8 mouse cellular contexts compared by ENCODE assay signal in the genomic region with DNA sequence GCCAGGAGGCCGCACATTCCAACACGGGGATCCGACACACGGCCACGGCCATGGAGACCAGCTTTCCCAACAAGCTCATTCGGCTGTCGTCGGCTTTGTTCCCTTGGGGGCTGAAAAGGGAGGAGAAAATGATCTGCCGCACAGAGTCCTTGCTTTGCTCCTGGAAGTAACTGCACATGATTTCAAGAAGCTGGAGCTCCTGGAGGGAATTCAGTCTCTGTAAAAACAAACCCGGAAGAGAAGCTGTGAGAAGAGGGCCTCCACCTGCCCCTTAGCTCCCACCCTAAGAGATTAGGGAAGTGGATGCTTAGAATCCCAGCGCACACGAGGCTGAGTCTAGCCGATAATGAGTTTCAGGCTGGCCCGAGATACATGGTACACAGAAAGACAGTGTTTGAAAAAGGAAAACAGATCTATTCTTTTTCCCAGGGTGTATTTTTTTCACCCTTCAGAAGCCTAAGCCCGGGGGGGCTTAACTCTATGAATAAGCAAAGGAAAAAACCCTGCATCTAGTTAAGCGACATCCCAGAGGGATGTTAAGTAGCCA. TPM values are rescaled to one million over a fixed set of nuclear protein-coding genes. Genes with fewer than 3 reads are reported as not detected.
A peak's percentile ranks its signal among the peaks of the same experiment; 100 is the strongest.
DNase-seq lines count a peak whose midpoint lies in the region; ATAC-seq and TF ChIP-seq lines count a peak whose summit lies in the region.
"Had no signal": no experiment of that assay in that cellular context is flagged by ENCODE, and none has a peak within 500 bp of the region (broad histone marks: within the 10 kb centered on the region; RNA-seq: fewer than 3 reads in every experiment).

No protein-coding gene starts in this region.

- peak overlapping the region; percentile 91 for H3K4me2 ChIP-seq in stomach, embryonic 15.5 days

- H3K36me3 ChIP-seq in C2C12 (ENCODE audit: control insufficient read depth, insufficient read depth): peaks cover 57% of the 10 kb centered on the region
- H3K36me3 ChIP-seq in liver, adult 2 months (ENCODE audit: control insufficient read depth, insufficient read depth, low read length): peaks cover 9% of the 10 kb centered on the region; the same call in 1 of the 2 replicates
- H3K36me3 ChIP-seq in stomach, embryonic 15.5 days: peaks cover 55% of the 10 kb centered on the region

- ATAC-seq in erythroid progenitor cell, adult 5-6 weeks (replicated peaks; ENCODE audit: low FRiP score, poor library complexity, severe bottlenecking): peak; percentile 50
- ATAC-seq in stomach, embryonic 15.5 days (ENCODE audit: insufficient read depth, low FRiP score, low read depth): no peak

- peaks cover 37% of the 10 kb centered on the region for H3K79me3 ChIP-seq in C2C12 (ENCODE audit: low read depth)

- no peaks in the 10 kb centered on the region for H3K27me3 ChIP-seq in C2C12 (ENCODE audit: control insufficient read depth, insufficient read depth, insufficient read length)
- H3K27me3 ChIP-seq in liver, adult 2 months (ENCODE audit: control insufficient read depth, insufficient read depth, low read length): no peaks in the 10 kb centered on the region
- no peaks in the 10 kb centered on the region for H3K27me3 ChIP-seq in stomach, embryonic 15.5 days (replicated peaks)

- H3K4me1 ChIP-seq in liver, adult 2 months (ENCODE audit: control insufficient read depth, insufficient read depth, low read length): peaks cover 22% of the 10 kb centered on the region
- H3K4me1 ChIP-seq in stomach, embryonic 15.5 days: peaks cover 16% of the 10 kb centered on the region

- H3K27ac ChIP-seq in liver, adult 2 months (replicated peaks; ENCODE audit: insufficient read depth, low read depth, low read length): peak overlapping the region; percentile 94; the same call in 1 of the 2 replicates
- peak overlapping the region; percentile 87 for H3K27ac ChIP-seq in stomach, embryonic 15.5 days

- 26% methylated on average over 16 of the region's 16 CpGs for WGBS in liver, adult 2 months
- WGBS in stomach, embryonic 15.5 days: 1% methylated on average over 16 of the region's 16 CpGs

- peaks cover 57% of the 10 kb centered on the region for H3K79me2 ChIP-seq in C2C12 (ENCODE audit: control insufficient read depth, insufficient read depth)
- H3K79me2 ChIP-seq in liver, adult 2 months (ENCODE audit: control insufficient read depth, insufficient read depth, low read length): peaks cover 8% of the 10 kb centered on the region; the same call in 1 of the 2 replicates

- H3ac ChIP-seq in C2C12 (ENCODE audit: control insufficient read depth, insufficient read length, low read depth): peak overlapping the region; percentile 100

- peak overlapping the region; percentile 99 for H3K9ac ChIP-seq in liver, adult 2 months (ENCODE audit: low read depth, low read length)
- peak overlapping the region; percentile 83 for H3K9ac ChIP-seq in stomach, embryonic 15.5 days

- TF ChIP-seq POLR2A in liver, adult 2 months (IDR thresholded peaks at IDR 0.05; ENCODE audit: extremely low read depth, insufficient read depth, low read length): no peak

- DNase-seq in 416B (ENCODE audit: low read depth): peak; percentile 57
- DNase-seq in liver, adult 2 months (ENCODE audit: extremely low read depth, low read depth, low spot score): no peak
- DNase-seq in c-Kit-positive CD71-positive TER-119-positive erythroid progenitor cells, embryonic 14.5 days (ENCODE audit: low spot score): no peak
- DNase-seq in left cerebral cortex, adult 11 months (ENCODE audit: low spot score): no peak

- no peaks in the 10 kb centered on the region for H3K9me3 ChIP-seq in stomach, embryonic 15.5 days

- peak overlapping the region; percentile 59 for H3K4me3 ChIP-seq in C2C12 (ENCODE audit: insufficient read depth, poor library complexity, severe bottlenecking)
- peak overlapping the region; percentile 84 for H3K4me3 ChIP-seq in liver, adult 2 months (ENCODE audit: insufficient read depth, low read depth, low read length)
- peak overlapping the region; percentile 91 for H3K4me3 ChIP-seq in stomach, embryonic 15.5 days (replicated peaks)

- no peak for TF ChIP-seq CTCF in C2C12 (IDR thresholded peaks at IDR 0.05; ENCODE audit: control insufficient read depth, insufficient read depth, insufficient read length)
- TF ChIP-seq CTCF in liver, adult 2 months (IDR thresholded peaks at IDR 0.05; ENCODE audit: low read depth, low read length): no peak

TF ChIP-seq in C2C12, 6 proteins besides CTCF, POLR2A, EP300 and RAD21:
- TF ChIP-seq MYOD1 (IDR thresholded peaks at IDR 0.05; ENCODE audit: control insufficient read depth, insufficient read length, low read depth): no peak
- TF ChIP-seq USF1 (IDR thresholded peaks at IDR 0.05; ENCODE audit: low read depth): no peak
- no peak for TF ChIP-seq MAX (IDR thresholded peaks at IDR 0.05)
- no peak for TF ChIP-seq FOSL1 (IDR thresholded peaks at IDR 0.05; ENCODE audit: insufficient read depth, low read length, poor library complexity, severe bottlenecking)

RNA-seq across cellular contexts. Expression of gene E130309D02Rik, which starts 0.9 kb away (rescaled TPM):
- 29.6 TPM for polyA plus RNA-seq in C2C12 (2012; fragmentation: generic; extraction: Trizol)
- total RNA-seq in erythroid progenitor cell, adult 5-6 weeks (2015; ENCODE audit: low replicate concordance): 14.7 and 20.9 TPM in 2 replicates
- 7.8 and 8.2 TPM in 2 replicates for total RNA-seq in erythroid progenitor cell, adult 5-6 weeks (2017; ENCODE audit: low replicate concordance)
- 4.3 and 6.8 TPM in 2 replicates for total RNA-seq in liver, adult 2 months (2014; rRNA removed)
- polyA plus RNA-seq in liver, adult 2 months (2012; rRNA removed): 12.8 and 14.8 TPM in 2 replicates
- polyA plus RNA-seq in stomach, embryonic 15.5 days (2015; fragmentation: Nextera tagmentation; extraction: Ambion mirVana): 32.6 and 34.3 TPM in 2 replicates

RNA-seq across cellular contexts. Expression of gene Zdhhc4, which starts 14.8 kb away (rescaled TPM):
- 48.7 TPM for polyA plus RNA-seq in C2C12 (2012; fragmentation: generic; extraction: Trizol)
- total RNA-seq in erythroid progenitor cell, adult 5-6 weeks (2015; ENCODE audit: low replicate concordance): 16.6 and 43.6 TPM in 2 replicates
- 11.6 and 29.8 TPM in 2 replicates for total RNA-seq in erythroid progenitor cell, adult 5-6 weeks (2017; ENCODE audit: low replicate concordance)
- total RNA-seq in liver, adult 2 months (2014; rRNA removed): 13.0 and 14.0 TPM in 2 replicates
- polyA plus RNA-seq in liver, adult 2 months (2012; rRNA removed): 37.9 and 42.5 TPM in 2 replicates
- 66.5 and 70.2 TPM in 2 replicates for polyA plus RNA-seq in stomach, embryonic 15.5 days (2015; fragmentation: Nextera tagmentation; extraction: Ambion mirVana)

RNA-seq across cellular contexts. Expression of gene Zfp853, which starts 20.8 kb away (rescaled TPM):
- polyA plus RNA-seq in C2C12 (2012; fragmentation: generic; extraction: Trizol): not detected
- total RNA-seq in erythroid progenitor cell, adult 5-6 weeks (2015; ENCODE audit: low replicate concordance): not detected in 2 replicates
- not detected in 2 replicates for total RNA-seq in erythroid progenitor cell, adult 5-6 weeks (2017; ENCODE audit: low replicate concordance)
- 0.28 TPM in 1 of 2 replicates, not detected in the other for total RNA-seq in liver, adult 2 months (2014; rRNA removed)
- 0.07 and 0.11 TPM in 2 replicates for polyA plus RNA-seq in liver, adult 2 months (2012; rRNA removed)
- 0.09 TPM in 2 replicates for polyA plus RNA-seq in stomach, embryonic 15.5 days (2015; fragmentation: Nextera tagmentation; extraction: Ambion mirVana)
- total RNA-seq: hematopoietic stem cell, adult 5-6 weeks had no signal

RNA-seq across cellular contexts. Expression of gene Grid2ip, which starts 42.9 kb away (rescaled TPM):
- polyA plus RNA-seq in C2C12 (2012; fragmentation: generic; extraction: Trizol): not detected
- total RNA-seq in erythroid progenitor cell, adult 5-6 weeks (2015; ENCODE audit: low replicate concordance): not detected in 2 replicates
- not detected in 2 replicates for total RNA-seq in erythroid progenitor cell, adult 5-6 weeks (2017; ENCODE audit: low replicate concordance)
- not detected in 2 replicates for total RNA-seq in liver, adult 2 months (2014; rRNA removed)
- polyA plus RNA-seq in liver, adult 2 months (2012; rRNA removed): 0.13 TPM in 1 of 2 replicates, not detected in the other
- polyA plus RNA-seq in stomach, embryonic 15.5 days (2015; fragmentation: Nextera tagmentation; extraction: Ambion mirVana): 1.1 and 2.0 TPM in 2 replicates
- total RNA-seq: hematopoietic stem cell, adult 5-6 weeks had no signal

RNA-seq across cellular contexts. Expression of gene Zfp316, which starts 44.4 kb away (rescaled TPM):
- polyA plus RNA-seq in C2C12 (2012; fragmentation: generic; extraction: Trizol): 3.8 TPM
- 0.36 TPM in 1 of 2 replicates, not detected in the other for total RNA-seq in erythroid progenitor cell, adult 5-6 weeks (2015; ENCODE audit: low replicate concordance)
- total RNA-seq in erythroid progenitor cell, adult 5-6 weeks (2017; ENCODE audit: low replicate concordance): 0.64 and 0.76 TPM in 2 replicates
- total RNA-seq in liver, adult 2 months (2014; rRNA removed): 1.9 and 2.4 TPM in 2 replicates
- 1.9 and 2.3 TPM in 2 replicates for polyA plus RNA-seq in liver, adult 2 months (2012; rRNA removed)
- 3.0 and 3.3 TPM in 2 replicates for polyA plus RNA-seq in stomach, embryonic 15.5 days (2015; fragmentation: Nextera tagmentation; extraction: Ambion mirVana)
